Mouse (Mus musculus) heart, postnatal 0 days (tissue): ENCODE data around the gene Pclo.

Experiments
- CTCF ChIP-seq: IDR thresholded peaks from 2 replicates; pipeline ENCODE4 v1.5.1; 2016; ENCODE audit warnings: antibody characterized with exemption, control low read depth, low read depth
- EP300 ChIP-seq: IDR thresholded peaks from 2 replicates; pipeline ENCODE4 v1.6.1; 2016; ENCODE audit warnings: antibody characterized with exemption, low read depth

- no peak for TF ChIP-seq CTCF
- TF ChIP-seq EP300 = no peak
Observed at GRCm38 (mm10) chr5:14531906-14532305, 17.2 kb downstream of the Pclo start.
